Mouse (Mus musculus) brain, embryonic 14.5 days (tissue): ENCODE results near the gene Mrpl39.

Experiments used
- CTCF ChIP-seq: fragments of 200-500 bp; IDR thresholded peaks from 2 replicates; pipeline ENCODE4 v1.5.1; 2012; ENCODE audit warnings: inconsistent platforms, mild to moderate bottlenecking, moderate library complexity, borderline replicate concordance; ENCODE audit not compliant: insufficient read depth, insufficient read length; ENCODE audit errors: extremely low read depth
- POLR2A ChIP-seq: fragments of 200-500 bp; IDR thresholded peaks from 2 replicates; pipeline ENCODE4 v1.6.1; 2012; ENCODE audit warnings: mild to moderate bottlenecking, inconsistent platforms, borderline replicate concordance; ENCODE audit not compliant: poor library complexity, insufficient read depth, insufficient read length, severe bottlenecking; ENCODE audit errors: extremely low read depth

DNA sequence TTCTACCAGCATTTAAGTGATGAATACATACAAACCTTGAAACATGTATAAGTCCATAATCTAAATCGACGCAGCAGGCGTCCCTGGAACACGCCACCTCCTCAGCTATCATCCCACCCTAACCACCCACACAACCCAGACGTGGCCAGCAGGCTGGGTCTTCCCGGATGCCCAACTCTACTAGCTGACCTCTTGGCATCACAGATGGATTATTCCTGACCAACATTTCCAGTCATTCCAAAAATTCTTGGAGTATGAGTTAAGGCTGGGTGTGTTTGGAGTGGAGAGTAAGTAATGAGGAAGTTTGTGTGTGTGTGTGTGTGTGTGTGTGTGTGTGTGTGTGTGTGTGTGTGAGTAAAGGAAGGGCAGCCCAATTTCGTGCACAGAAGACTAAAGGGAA, 19.3 kb downstream of the Mrpl39 start:
- TF ChIP-seq CTCF (no peak), POLR2A (no peak)
